Mouse (Mus musculus) embryonic fibroblast, embryonic 13.5 days (primary cell): Measurements from ENCODE around the gene Dhx16.

Experiments used
- CTCF ChIP-seq: IDR thresholded peaks from 2 replicates; pipeline ENCODE4 v1.5.1; 2011; ENCODE audit warnings: mild to moderate bottlenecking, control low read depth, low read length, moderate library complexity, borderline replicate concordance; ENCODE audit not compliant: insufficient read depth
- POLR2A ChIP-seq: IDR thresholded peaks from 2 replicates; pipeline ENCODE4 v1.6.1; 2011; ENCODE audit warnings: low read depth, mild to moderate bottlenecking, control low read depth, low read length, moderate library complexity

DNA sequence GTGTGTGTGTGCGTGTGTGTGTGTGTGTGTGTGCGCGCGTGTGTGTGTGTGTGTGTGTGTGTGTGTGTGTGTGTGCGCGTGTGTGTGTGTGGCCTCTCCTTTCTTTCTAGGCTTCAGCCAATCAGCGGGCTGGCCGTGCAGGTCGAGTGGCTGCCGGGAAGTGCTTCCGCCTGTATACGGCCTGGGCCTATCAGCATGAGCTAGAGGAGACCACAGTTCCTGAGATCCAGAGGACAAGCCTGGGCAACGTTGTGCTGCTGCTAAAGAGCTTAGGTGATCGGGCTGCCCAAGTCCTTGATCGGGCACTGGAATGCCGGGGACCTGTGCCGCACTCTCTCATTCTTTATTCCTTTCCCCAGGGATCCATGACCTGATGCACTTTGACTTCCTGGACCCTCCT lies 8.1 kb downstream of the Dhx16 start:
- TF ChIP-seq CTCF: no peak
- TF ChIP-seq POLR2A: no peak
